Mouse (Mus musculus): ENCODE measurements around the gene Ltf.

Gene Ltf

GRCm38 (mm10) chr9:111019022-111019421 is at the start of gene Ltf:
TSS of gene Ltf (plus strand) at chr9:111019271.
- DNase-seq (ENCODE audit: extremely low spot score, low spot score): no peak

GRCm38 (mm10) chr9:110979411-110979810 is 39.7 kb upstream of the Ltf start:
- no peak for DNase-seq (ENCODE audit: extremely low spot score, low spot score)

DNA sequence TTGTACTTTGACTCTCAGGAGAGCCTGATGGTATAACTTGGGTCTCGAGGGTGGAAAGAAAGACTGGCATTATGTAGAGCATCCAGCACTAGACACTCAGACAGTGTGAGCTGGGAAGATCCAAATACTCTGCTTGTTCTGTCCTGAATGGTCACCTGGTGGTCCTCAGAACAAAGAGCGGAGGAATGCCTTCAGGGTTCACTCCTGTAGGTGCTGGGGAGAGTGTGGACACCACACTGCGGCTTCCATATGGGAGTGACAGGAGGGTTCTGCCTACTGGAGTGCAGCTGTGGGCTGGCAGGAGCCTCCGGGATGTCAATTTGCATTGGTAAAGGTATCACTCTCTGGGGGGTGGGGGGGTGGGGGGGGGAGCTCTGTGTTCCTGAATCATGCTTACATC is 36.7 kb upstream of the Ltf start:
- DNase-seq (ENCODE audit: extremely low spot score, low spot score): no peak

- no peak for DNase-seq (ENCODE audit: extremely low spot score, low spot score)
These were observed 35.0 kb upstream of the Ltf start for GRCm38 (mm10) chr9:110984096-110984495.

DNA sequence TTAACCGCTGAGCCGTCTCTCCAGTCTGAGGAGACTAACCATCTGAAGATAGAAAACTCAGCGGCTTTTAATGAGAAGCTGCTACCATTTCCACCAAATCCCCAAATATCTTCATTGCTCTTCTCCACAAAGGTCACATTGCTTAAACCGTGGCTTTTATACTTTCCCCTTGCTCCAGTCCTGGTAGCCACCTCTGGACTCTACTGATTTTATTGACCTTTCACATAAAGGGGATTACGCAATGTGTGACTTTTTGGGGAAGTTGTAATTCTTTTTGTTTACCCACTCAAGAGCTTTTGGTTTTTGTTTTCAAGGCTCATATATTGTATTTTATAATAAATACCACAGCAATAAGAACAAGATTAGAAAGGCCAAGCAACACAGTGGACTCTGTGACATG is 33.5 kb upstream of the Ltf start:
- no peak for DNase-seq (ENCODE audit: extremely low spot score, low spot score)

- no peak for DNase-seq (ENCODE audit: extremely low spot score, low spot score)
These were observed 33.1 kb upstream of the Ltf start for GRCm38 (mm10) chr9:110985951-110986350.

DNA sequence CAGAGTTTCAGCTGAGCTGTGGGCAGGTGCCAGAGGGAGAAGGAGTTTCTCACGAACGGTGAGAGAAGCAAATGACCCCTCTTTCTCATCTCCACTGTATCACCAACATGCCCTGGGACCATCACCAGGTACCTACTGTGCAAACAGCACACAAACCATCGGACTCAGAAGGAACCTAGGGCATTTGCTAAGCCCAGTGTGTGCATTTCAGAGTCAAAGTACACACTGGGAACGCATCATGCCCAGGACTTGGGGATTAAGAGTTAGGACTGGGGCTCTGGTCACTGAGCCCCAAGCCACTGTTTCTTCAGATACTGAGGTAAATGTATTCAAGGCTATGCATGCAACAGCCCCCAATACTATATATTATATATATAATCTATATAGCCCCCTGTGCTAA is 31.7 kb upstream of the Ltf start:
- DNase-seq (ENCODE audit: extremely low spot score, low spot score): no peak

DNA sequence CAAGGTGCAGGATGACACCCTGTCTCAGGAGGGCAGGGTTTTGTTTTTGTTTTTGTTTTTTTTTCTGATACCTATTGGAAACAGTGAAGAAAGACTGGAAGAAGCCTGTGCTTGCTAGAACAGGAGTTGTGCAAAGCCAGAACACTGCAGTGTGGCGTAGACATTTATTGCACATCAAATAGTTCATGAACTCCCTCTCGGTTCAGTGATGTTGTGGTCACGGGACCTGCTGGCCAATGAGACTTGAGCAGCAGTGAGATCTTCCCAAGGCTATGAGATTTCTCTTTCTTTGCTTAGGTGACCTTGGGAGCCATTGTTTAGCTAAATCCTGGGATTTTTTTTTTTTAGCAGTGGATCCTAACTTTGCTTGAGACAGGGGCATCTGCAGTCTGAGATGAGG is 31.0 kb upstream of the Ltf start:
- no peak for DNase-seq (ENCODE audit: extremely low spot score, low spot score)

- DNase-seq (ENCODE audit: extremely low spot score, low spot score): no peak
These were observed 29.9 kb upstream of the Ltf start for GRCm38 (mm10) chr9:110989141-110989540.

DNA sequence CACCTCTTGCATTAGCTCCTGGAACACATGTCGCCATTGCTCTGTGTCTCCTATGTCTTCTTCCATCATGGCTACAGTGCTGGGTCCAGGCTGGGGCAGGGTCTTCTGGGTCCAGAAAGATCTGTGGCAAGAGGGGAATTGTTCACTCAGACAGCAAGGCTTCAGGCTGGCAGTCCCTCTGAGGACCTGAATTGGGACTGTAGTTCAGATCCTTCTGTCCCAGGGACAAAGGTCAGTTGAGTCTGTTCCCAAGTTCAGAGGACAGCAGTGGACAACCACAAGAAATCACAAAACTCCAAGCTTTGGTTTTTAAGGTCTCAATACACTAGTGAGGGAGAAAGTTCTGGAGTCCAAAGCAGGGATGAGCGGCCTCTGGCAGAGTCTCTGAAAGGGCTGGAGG is 29.5 kb upstream of the Ltf start:
- no peak for DNase-seq (ENCODE audit: extremely low spot score, low spot score)

DNA sequence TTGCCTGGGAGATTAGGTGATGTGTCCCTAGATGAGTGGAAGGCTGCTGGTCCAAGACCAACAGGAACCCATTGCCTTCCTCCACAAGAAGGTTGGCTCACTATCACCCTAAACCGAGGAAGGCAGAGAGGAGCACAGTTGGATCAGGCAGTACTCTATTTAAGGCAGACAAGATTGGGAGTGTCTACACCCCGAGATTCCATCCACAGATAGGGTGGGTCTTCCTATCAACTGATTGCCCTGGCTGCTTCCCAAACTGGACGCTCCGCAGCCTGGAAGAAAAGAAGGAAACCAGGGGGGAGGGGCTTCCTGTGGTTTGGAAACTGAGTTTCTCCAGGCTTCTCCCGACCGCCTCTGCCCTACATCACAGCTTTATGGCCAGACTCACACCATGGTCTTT is 28.9 kb upstream of the Ltf start, which contains the start of gene Rtp3:
TSS of gene Rtp3 (minus strand) at position 380 of the 400 bp plus-strand sequence.
- DNase-seq (ENCODE audit: extremely low spot score, low spot score): no peak

GRCm38 (mm10) chr9:110993281-110993709 is 25.8 kb upstream of the Ltf start:
- no peak for DNase-seq (ENCODE audit: extremely low spot score, low spot score)

DNA sequence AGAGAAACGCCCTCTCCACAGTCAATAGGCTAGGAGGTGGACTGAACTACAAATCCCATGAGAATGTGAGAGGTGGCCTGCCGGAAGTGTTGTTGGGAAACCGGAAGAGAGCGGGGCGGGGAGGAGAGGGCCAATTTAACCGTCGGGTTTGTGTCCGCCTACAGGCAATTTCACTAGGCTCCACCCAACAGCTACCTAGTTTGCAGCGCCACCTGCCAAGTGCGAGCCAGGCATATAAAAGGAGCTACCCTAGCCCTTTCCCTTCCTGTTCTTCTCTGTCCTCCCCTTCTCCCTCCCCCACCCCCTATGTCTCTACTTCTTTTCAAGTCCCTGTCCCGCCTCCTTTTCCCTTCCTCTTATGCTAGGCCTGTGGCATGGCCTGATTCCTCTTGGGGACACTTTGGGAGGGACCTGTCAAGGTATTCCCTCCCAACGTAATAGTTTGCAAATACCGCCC is 24.3 kb upstream of the Ltf start:
- peak; percentile 80 for DNase-seq (ENCODE audit: extremely low spot score, low spot score)

- DNase-seq (ENCODE audit: extremely low spot score, low spot score): peak; percentile 62
These were observed 21.8 kb upstream of the Ltf start for GRCm38 (mm10) chr9:110997245-110997644.

GRCm38 (mm10) chr9:110999056-110999455 is 20.0 kb upstream of the Ltf start:
- no peak for DNase-seq (ENCODE audit: extremely low spot score, low spot score)

- no peak for DNase-seq (ENCODE audit: extremely low spot score, low spot score)
These were observed 19.2 kb upstream of the Ltf start for GRCm38 (mm10) chr9:110999856-111000255.

DNA sequence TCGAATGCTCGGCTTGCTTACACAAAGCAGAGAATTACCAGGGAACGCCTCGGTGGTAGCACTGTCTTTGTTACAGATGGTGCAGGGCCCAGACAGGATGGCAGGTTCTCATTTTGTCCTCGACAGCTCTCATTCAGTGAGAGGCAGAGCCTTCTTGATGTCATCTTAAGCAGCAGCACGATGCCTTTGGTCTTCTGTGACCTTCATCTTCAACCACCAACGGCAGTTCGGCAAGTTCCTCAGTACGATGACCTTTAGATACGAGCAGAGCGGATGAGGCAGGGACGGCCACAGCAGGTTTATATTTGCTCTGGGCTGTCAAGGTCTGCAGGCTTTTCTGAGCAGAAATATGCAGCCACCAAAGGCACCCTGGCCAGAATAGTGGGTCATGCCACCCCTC is 17.4 kb upstream of the Ltf start:
- no peak for DNase-seq (ENCODE audit: extremely low spot score, low spot score)

- no peak for DNase-seq (ENCODE audit: extremely low spot score, low spot score)
These were observed 15.8 kb upstream of the Ltf start for GRCm38 (mm10) chr9:111003279-111003678.

DNA sequence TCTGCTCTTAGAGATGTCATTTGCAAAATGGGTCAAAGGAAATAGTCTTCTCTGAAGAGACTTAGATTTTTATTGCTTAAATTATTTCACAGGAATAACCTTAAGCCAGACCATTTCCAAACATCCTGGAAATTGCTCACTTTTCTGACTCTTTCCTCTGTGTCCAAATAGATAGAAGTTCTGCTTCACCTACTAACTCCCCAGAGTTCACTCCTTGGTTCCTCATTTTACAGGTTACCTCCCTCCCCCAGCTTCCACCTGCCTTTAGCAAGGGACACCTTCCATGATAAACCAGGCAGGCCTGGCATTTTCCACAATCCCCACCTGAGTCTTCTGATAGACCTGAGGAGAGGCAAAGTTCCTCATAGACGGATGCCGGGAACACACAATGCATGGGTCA is 12.5 kb upstream of the Ltf start:
- no peak for DNase-seq (ENCODE audit: extremely low spot score, low spot score)

GRCm38 (mm10) chr9:111009763-111010162 is 9.3 kb upstream of the Ltf start:
- no peak for DNase-seq (ENCODE audit: extremely low spot score, low spot score)

DNA sequence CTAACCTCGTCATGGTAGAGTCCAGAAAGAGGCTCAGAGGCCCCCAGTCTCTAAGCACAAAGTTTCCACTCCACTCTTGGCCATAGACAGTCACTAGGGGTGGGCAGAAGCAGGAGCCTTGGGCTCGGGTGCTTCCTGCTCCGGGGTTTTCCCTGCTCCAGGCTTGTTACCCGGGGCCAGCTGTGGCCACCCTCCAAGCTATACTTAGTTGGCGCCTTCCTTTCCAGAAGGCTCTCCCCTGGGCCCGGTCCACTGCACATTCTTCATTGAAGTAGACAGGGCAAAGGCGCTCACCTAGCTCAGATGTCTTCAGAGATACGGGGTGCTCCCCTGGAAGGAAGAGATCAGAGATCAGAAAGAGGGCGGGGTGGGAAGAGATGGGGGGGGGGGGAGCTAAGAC is 7.5 kb upstream of the Ltf start:
- DNase-seq (ENCODE audit: extremely low spot score, low spot score): no peak

DNA sequence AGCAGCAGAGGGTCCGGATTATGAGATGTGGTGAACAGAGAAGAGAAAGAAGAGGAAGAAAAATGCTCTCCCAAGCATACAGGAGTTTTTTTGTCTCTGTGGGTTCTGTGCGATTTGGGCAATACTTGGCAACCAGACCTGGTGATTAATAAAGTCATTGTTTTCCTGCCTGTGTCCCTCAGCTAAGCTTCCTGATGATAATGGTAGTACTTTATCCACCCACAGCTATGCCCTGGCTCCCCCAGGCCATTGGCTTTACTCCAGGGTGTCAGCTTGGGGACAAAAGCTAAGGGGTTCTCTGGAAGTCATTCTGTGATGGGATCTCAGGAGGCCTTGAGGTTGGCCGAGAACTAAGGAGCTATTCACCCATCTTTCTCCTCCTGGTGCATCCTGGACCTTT is 7.0 kb upstream of the Ltf start:
- no peak for DNase-seq (ENCODE audit: extremely low spot score, low spot score)

- DNase-seq (ENCODE audit: extremely low spot score, low spot score): no peak
These were observed 3.4 kb upstream of the Ltf start for GRCm38 (mm10) chr9:111015658-111016057.

DNA sequence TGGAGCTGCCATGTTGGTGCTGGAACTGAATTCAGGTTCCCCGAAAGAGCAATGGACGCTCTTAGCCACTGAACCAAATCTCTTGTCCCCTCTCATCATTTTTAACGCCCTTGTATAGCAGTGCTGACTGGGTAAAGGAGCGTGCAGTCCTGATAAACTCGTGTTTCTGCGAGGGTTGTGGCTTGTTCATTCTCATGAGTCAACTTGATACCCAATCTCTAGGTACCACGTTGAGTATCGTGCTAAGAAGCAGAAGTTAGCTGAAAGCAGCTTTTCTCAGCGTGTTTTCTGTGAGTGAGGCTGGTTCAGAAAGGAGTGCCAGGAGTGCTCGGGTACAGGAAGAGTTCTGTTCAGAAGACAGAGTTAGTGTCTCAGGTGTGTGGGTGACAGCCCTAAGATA is 7.7 kb downstream of the Ltf start:
- no peak for DNase-seq (ENCODE audit: extremely low spot score, low spot score)
